ENCODE assay signal across 7 mouse cellular contexts in genomic region chr15:83527092-83527437, GRCm38 (mm10). TPM values are rescaled to one million over a fixed set of nuclear protein-coding genes. Genes with fewer than 3 reads are reported as not detected.
DNase-seq lines count a peak whose midpoint lies in the region; ATAC-seq and TF ChIP-seq lines count a peak whose summit lies in the region.

No protein-coding gene starts in this region.

- H3K4me1 ChIP-seq in thymus, adult 2 months (replicated peaks; ENCODE audit: control insufficient read depth, insufficient read depth, low read length), result peaks cover 6% of the 10 kb centered on the region; the same call in 1 of the 2 replicates
- H3K4me1 ChIP-seq in forebrain, embryonic 10.5 days, result peaks cover 42% of the 10 kb centered on the region
- peaks cover 23% of the 10 kb centered on the region for H3K4me1 ChIP-seq in limb, embryonic 12.5 days (replicated peaks)
- H3K4me1 ChIP-seq in neural tube, embryonic 13.5 days (replicated peaks), result peaks cover 25% of the 10 kb centered on the region

- H3K4me2 ChIP-seq in limb, embryonic 12.5 days, result peak overlapping the region; percentile 94
- H3K4me2 ChIP-seq in neural tube, embryonic 13.5 days, result peak overlapping the region; percentile 89

- TF ChIP-seq POLR2A in thymus, adult 2 months (IDR thresholded peaks at IDR 0.05; ENCODE audit: control insufficient read depth, extremely low read depth, insufficient read depth, low read length, poor library complexity), result no peak; the same call in 1 of the 2 replicates

- peak overlapping the region; percentile 50 for H3K9ac ChIP-seq in limb, embryonic 12.5 days (replicated peaks)
- H3K9ac ChIP-seq in neural tube, embryonic 13.5 days, result peak overlapping the region; percentile 67

- peaks cover 2% of the 10 kb centered on the region; the same call in 1 of the 2 replicates for H3K27me3 ChIP-seq in thymus, adult 2 months (ENCODE audit: control insufficient read depth, insufficient read depth, low read length)
- H3K27me3 ChIP-seq in forebrain, embryonic 10.5 days (ENCODE audit: poor library complexity, severe bottlenecking), result peaks cover 73% of the 10 kb centered on the region
- peaks cover 69% of the 10 kb centered on the region for H3K27me3 ChIP-seq in limb, embryonic 12.5 days
- peaks cover 56% of the 10 kb centered on the region for H3K27me3 ChIP-seq in neural tube, embryonic 13.5 days

- no peaks in the 10 kb centered on the region for H3K36me3 ChIP-seq in thymus, adult 2 months (ENCODE audit: control insufficient read depth, insufficient read depth, low read length)
- no peaks in the 10 kb centered on the region for H3K36me3 ChIP-seq in forebrain, embryonic 10.5 days (replicated peaks)
- no peaks in the 10 kb centered on the region for H3K36me3 ChIP-seq in limb, embryonic 12.5 days
- no peaks in the 10 kb centered on the region for H3K36me3 ChIP-seq in neural tube, embryonic 13.5 days

- WGBS in thymus, adult 2 months, result 7% methylated on average over 26 of the region's 26 CpGs
- WGBS in forebrain, embryonic 10.5 days, result under 1% methylated on average over 26 of the region's 26 CpGs
- under 1% methylated on average over 26 of the region's 26 CpGs for WGBS in limb, embryonic 12.5 days
- WGBS in neural tube, embryonic 13.5 days, result 1% methylated on average over 26 of the region's 26 CpGs

- no peaks in the 10 kb centered on the region for H3K9me3 ChIP-seq in forebrain, embryonic 10.5 days
- H3K9me3 ChIP-seq in limb, embryonic 12.5 days, result no peaks in the 10 kb centered on the region
- no peaks in the 10 kb centered on the region for H3K9me3 ChIP-seq in neural tube, embryonic 13.5 days

- ATAC-seq in limb, embryonic 12.5 days (ENCODE audit: insufficient number of reproducible peaks, insufficient read depth, low FRiP score, low TSS enrichment, low read depth), result no peak
- ATAC-seq in neural tube, embryonic 13.5 days (ENCODE audit: low read depth), result no peak

- TF ChIP-seq CTCF in thymus, adult 2 months (IDR thresholded peaks at IDR 0.05; ENCODE audit: borderline replicate concordance, control insufficient read depth, extremely low read depth, insufficient read depth, low read length, poor library complexity), result no peak

- DNase-seq in thymus, adult 2 months, result no peak
- DNase-seq in thymus, adult 18-20 months, result no peak
- DNase-seq in forebrain, embryonic 10.5 days (ENCODE audit: extremely low spot score, low spot score), result no peak
- DNase-seq in cerebellum, adult 11 months, result no peak
- no peak for DNase-seq in right cerebral cortex, postnatal 4 days

- H3K4me3 ChIP-seq in thymus, adult 2 months (ENCODE audit: control insufficient read depth, insufficient read depth, low read length), result peak overlapping the region; percentile 51
- H3K4me3 ChIP-seq in forebrain, embryonic 10.5 days, result peak overlapping the region; percentile 68
- H3K4me3 ChIP-seq in limb, embryonic 12.5 days (replicated peaks), result peak overlapping the region; percentile 56
- H3K4me3 ChIP-seq in neural tube, embryonic 13.5 days, result peak overlapping the region; percentile 46

- H3K27ac ChIP-seq in thymus, adult 2 months (ENCODE audit: control insufficient read depth, insufficient read depth, low read length), result no peak overlapping the region
- peak overlapping the region; percentile 70 for H3K27ac ChIP-seq in forebrain, embryonic 10.5 days
- no peak overlapping the region for H3K27ac ChIP-seq in limb, embryonic 12.5 days
- H3K27ac ChIP-seq in neural tube, embryonic 13.5 days (replicated peaks), result no peak overlapping the region

RNA-seq across cellular contexts. Expression of gene Bik, which starts 0.4 kb away (rescaled TPM):
- polyA plus RNA-seq in thymus, adult 2 months (2012; rRNA removed), result 11.0 and 14.7 TPM in 2 replicates
- polyA plus RNA-seq in forebrain, embryonic 10.5 days (2016; fragmentation: Nextera tagmentation; extraction: Ambion mirVana), result 2.1 and 2.3 TPM in 2 replicates
- polyA plus RNA-seq in limb, embryonic 12.5 days (2016; fragmentation: Nextera tagmentation; extraction: Ambion mirVana), result 2.8 and 3.3 TPM in 2 replicates
- polyA plus RNA-seq in neural tube, embryonic 13.5 days (2015; fragmentation: Nextera tagmentation; extraction: Ambion mirVana), result 1.2 and 1.5 TPM in 2 replicates

RNA-seq across cellular contexts. Expression of gene Ttll1, which starts 16.4 kb away (rescaled TPM):
- polyA plus RNA-seq in thymus, adult 2 months (2012; rRNA removed), result 9.7 and 10.9 TPM in 2 replicates
- 33.3 and 33.7 TPM in 2 replicates for polyA plus RNA-seq in forebrain, embryonic 10.5 days (2016; fragmentation: Nextera tagmentation; extraction: Ambion mirVana)
- polyA plus RNA-seq in limb, embryonic 12.5 days (2016; fragmentation: Nextera tagmentation; extraction: Ambion mirVana), result 26.0 and 27.2 TPM in 2 replicates
- polyA plus RNA-seq in neural tube, embryonic 13.5 days (2015; fragmentation: Nextera tagmentation; extraction: Ambion mirVana), result 107 and 108 TPM in 2 replicates

RNA-seq across cellular contexts. Expression of gene Tspo, which starts 36.3 kb away (rescaled TPM):
- 465 and 584 TPM in 2 replicates for polyA plus RNA-seq in thymus, adult 2 months (2012; rRNA removed)
- polyA plus RNA-seq in forebrain, embryonic 10.5 days (2016; fragmentation: Nextera tagmentation; extraction: Ambion mirVana), result 37.9 and 40.2 TPM in 2 replicates
- polyA plus RNA-seq in limb, embryonic 12.5 days (2016; fragmentation: Nextera tagmentation; extraction: Ambion mirVana), result 51.7 and 54.2 TPM in 2 replicates
- polyA plus RNA-seq in neural tube, embryonic 13.5 days (2015; fragmentation: Nextera tagmentation; extraction: Ambion mirVana), result 13.1 and 13.4 TPM in 2 replicates

RNA-seq across cellular contexts. Expression of gene Mcat, which starts 36.5 kb away (rescaled TPM):
- 31.9 and 39.9 TPM in 2 replicates for polyA plus RNA-seq in thymus, adult 2 months (2012; rRNA removed)
- polyA plus RNA-seq in forebrain, embryonic 10.5 days (2016; fragmentation: Nextera tagmentation; extraction: Ambion mirVana), result 47.2 and 48.3 TPM in 2 replicates
- polyA plus RNA-seq in limb, embryonic 12.5 days (2016; fragmentation: Nextera tagmentation; extraction: Ambion mirVana), result 48.9 and 50.8 TPM in 2 replicates
- polyA plus RNA-seq in neural tube, embryonic 13.5 days (2015; fragmentation: Nextera tagmentation; extraction: Ambion mirVana), result 33.4 and 36.3 TPM in 2 replicates
